Mouse (Mus musculus): Measurements from ENCODE around the gene Npy4r. TPM values are rescaled to one million over a fixed set of nuclear protein-coding genes. Genes with fewer than 3 reads are reported as not detected.
A peak's percentile ranks its signal among the peaks of the same experiment; 100 is the strongest.

Gene Npy4r
- polyA plus RNA-seq, 1 experiment, result not detected

DNA sequence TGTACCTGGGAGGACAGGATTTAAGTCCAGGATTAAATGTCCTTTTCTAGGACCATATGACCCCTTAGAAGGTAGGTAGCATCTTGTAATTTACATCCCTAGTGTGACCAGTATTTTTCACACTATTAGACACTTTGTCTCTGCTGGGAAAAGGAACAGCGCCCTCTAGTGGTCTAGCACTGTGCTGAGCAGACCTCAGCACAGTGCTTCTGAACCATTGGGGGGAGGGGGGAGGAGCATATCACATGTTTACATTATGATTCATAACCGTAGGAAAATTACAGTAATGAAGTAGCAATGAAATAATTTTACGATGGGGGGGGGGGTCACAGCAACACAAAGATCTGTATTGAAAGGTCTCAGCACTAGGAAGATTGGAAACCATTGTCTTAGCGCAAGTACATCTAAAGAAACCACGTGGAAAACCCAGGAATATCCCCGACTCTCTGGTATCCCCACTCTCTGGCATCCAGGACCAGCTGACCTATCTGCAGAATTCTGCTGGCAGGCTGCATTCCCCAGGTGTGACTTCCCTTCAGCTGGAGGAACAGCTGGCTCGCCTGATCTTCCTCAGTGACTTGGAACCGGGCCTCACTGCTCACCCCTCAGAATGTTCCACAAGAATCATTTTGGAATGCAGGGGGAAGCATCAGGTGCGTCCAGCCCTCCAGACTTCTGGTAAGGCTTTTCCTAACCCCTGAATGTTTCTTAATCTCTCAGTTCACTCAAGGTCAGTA lies 2.5 kb upstream of the Npy4r start:
- no peaks in the 10 kb centered on the region for H3K27me3 ChIP-seq (ENCODE audit: control insufficient read depth, insufficient read depth, low read length, poor library complexity, severe bottlenecking)
- H3K27ac ChIP-seq (ENCODE audit: insufficient read depth, low read length), result no peak overlapping the region
- H3K4me1 ChIP-seq (ENCODE audit: control insufficient read depth, insufficient read depth, low read length), result no peaks in the 10 kb centered on the region
- H3K9ac ChIP-seq (ENCODE audit: low read depth, poor library complexity, severe bottlenecking), result no peak overlapping the region
- TF ChIP-seq CTCF (IDR thresholded peaks at IDR 0.05; ENCODE audit: low read depth, low read length) (peak; percentile 80), POLR2A (IDR thresholded peaks at IDR 0.05; ENCODE audit: insufficient read depth, low read length) (no peak), EP300 (IDR thresholded peaks at IDR 0.05; ENCODE audit: insufficient read depth, low read depth, low read length) (no peak)
- H3K36me3 ChIP-seq (ENCODE audit: control insufficient read depth, insufficient read depth, low read length, poor library complexity, severe bottlenecking), result no peaks in the 10 kb centered on the region
- H3K4me3 ChIP-seq (ENCODE audit: low read depth, low read length), result no peak overlapping the region
- no peaks in the 10 kb centered on the region for H3K9me3 ChIP-seq (replicated peaks; ENCODE audit: control insufficient read depth, insufficient read depth, low read length, poor library complexity, severe bottlenecking)

DNA sequence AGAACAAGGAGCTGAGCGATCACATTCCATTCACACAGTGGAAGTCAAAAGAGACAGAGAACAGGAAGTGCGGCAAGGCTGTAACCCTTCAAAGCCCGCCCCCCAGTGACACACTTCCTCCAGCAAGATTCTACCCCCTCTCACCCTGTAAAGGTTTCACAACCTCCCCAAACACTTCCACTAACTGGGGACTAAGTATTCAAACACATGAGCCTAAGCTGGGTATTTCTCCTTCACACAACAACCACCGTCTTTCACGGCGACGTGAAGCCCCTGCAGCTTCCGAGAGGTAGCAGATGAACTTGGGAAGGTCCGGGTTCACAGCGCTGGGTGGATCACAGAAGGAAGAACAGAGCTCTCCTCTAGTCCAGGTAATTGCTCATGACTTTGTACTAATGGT lies 9.4 kb downstream of the Npy4r start:
- H3K4me1 ChIP-seq (ENCODE audit: control insufficient read depth, insufficient read depth, low read length), result no peaks in the 10 kb centered on the region
- H3K36me3 ChIP-seq (ENCODE audit: control insufficient read depth, insufficient read depth, low read length, poor library complexity, severe bottlenecking), result no peaks in the 10 kb centered on the region
- peak overlapping the region; percentile 23; the same call in 1 of the 2 replicates for H3K4me3 ChIP-seq (ENCODE audit: low read depth, low read length)
- H3K9ac ChIP-seq (ENCODE audit: low read depth, poor library complexity, severe bottlenecking), result no peak overlapping the region
- no peak overlapping the region for H3K27ac ChIP-seq (ENCODE audit: insufficient read depth, low read length)
- no peaks in the 10 kb centered on the region for H3K9me3 ChIP-seq (replicated peaks; ENCODE audit: control insufficient read depth, insufficient read depth, low read length, poor library complexity, severe bottlenecking)
- TF ChIP-seq EP300 (IDR thresholded peaks at IDR 0.05; ENCODE audit: insufficient read depth, low read depth, low read length) (no peak), CTCF (IDR thresholded peaks at IDR 0.05; ENCODE audit: low read depth, low read length) (no peak)
- no peaks in the 10 kb centered on the region for H3K27me3 ChIP-seq (ENCODE audit: control insufficient read depth, insufficient read depth, low read length, poor library complexity, severe bottlenecking)

DNA sequence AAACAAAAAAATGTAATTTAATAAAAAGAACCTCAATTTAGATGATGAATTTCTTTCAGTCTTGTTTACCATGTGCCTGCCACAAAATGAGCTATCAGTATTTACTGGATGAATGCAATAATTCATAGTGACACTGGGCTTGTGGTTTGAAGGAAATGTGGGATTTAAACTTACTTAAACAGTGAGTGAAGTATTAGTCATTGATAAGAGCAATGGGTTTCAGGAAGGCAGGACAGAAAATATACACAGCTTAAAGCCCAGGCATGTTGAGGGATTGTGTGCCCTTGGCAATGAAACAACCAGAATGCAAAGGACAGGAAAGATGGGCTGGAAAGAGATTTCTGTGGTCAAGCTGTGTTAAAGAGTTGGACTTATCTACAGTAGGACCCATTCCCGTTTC lies 10.0 kb downstream of the Npy4r start:
- H3K27me3 ChIP-seq (ENCODE audit: control insufficient read depth, insufficient read depth, low read length, poor library complexity, severe bottlenecking), result no peaks in the 10 kb centered on the region
- H3K36me3 ChIP-seq (ENCODE audit: control insufficient read depth, insufficient read depth, low read length, poor library complexity, severe bottlenecking), result no peaks in the 10 kb centered on the region
- TF ChIP-seq CTCF (IDR thresholded peaks at IDR 0.05; ENCODE audit: low read depth, low read length) (no peak), EP300 (IDR thresholded peaks at IDR 0.05; ENCODE audit: insufficient read depth, low read depth, low read length) (no peak), POLR2A (IDR thresholded peaks at IDR 0.05; ENCODE audit: insufficient read depth, low read length) (no peak)
- H3K9me3 ChIP-seq (replicated peaks; ENCODE audit: control insufficient read depth, insufficient read depth, low read length, poor library complexity, severe bottlenecking), result no peaks in the 10 kb centered on the region
- H3K9ac ChIP-seq (ENCODE audit: low read depth, poor library complexity, severe bottlenecking), result no peak overlapping the region
- no peaks in the 10 kb centered on the region for H3K4me1 ChIP-seq (ENCODE audit: control insufficient read depth, insufficient read depth, low read length)
- no peak overlapping the region for H3K27ac ChIP-seq (ENCODE audit: insufficient read depth, low read length)
- no peak overlapping the region for H3K4me3 ChIP-seq (ENCODE audit: low read depth, low read length)

DNA sequence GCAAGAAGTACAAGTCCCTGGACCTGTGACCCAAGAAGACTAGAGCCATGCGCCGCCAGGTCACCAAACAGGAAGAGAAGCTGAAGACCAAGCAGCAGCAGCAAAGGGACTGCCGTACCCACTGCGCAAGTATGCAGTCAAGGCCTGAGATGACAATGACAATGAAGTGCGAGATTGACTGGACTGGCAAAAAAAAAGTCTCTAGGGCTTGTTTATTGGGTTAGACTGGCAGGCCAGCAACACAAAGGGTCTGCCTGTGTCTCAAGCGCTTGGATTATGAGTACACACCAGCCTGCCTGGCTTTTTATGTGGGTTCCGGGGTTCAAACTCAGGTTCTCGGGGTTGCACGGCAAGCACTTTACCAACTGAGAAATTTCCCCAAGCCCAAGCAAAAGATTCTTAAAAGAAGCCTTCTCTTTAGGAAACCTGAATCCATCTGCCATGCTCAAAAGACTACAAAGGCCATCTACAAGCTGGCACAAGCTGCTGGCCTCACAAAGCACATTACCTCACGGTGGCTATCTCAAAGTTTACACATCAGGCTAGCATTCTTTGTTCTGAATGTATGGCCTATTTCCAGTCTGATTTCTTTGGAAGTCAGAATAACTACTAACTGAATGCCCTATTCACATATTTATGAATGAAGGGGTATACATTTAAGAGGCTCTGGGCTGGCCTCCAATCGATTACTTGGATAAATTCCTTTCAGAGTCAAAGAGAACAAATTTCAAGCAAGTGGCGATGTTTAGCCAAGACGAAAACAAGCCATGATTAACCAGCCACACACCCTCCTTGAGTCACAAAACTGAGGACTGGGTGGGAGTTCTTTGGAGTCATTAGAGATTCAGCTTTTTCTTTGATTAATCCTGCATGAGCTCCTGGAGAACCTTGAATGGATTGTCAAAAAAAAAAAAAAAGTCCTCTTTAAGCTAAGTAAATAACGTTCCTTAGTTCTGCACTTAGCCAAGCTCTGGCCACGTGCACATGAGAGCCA lies 12.3 kb downstream of the Npy4r start:
- H3K4me1 ChIP-seq (ENCODE audit: control insufficient read depth, insufficient read depth, low read length), result no peaks in the 10 kb centered on the region
- no peaks in the 10 kb centered on the region for H3K27me3 ChIP-seq (ENCODE audit: control insufficient read depth, insufficient read depth, low read length, poor library complexity, severe bottlenecking)
- no peaks in the 10 kb centered on the region for H3K9me3 ChIP-seq (replicated peaks; ENCODE audit: control insufficient read depth, insufficient read depth, low read length, poor library complexity, severe bottlenecking)
- H3K36me3 ChIP-seq (ENCODE audit: control insufficient read depth, insufficient read depth, low read length, poor library complexity, severe bottlenecking), result no peaks in the 10 kb centered on the region
- TF ChIP-seq EP300 (IDR thresholded peaks at IDR 0.05; ENCODE audit: insufficient read depth, low read depth, low read length), result no peak
- TF ChIP-seq POLR2A (IDR thresholded peaks at IDR 0.05; ENCODE audit: insufficient read depth, low read length), result no peak
- TF ChIP-seq CTCF (IDR thresholded peaks at IDR 0.05; ENCODE audit: low read depth, low read length), result no peak
- H3K4me3 ChIP-seq (ENCODE audit: low read depth, low read length), result no peak overlapping the region
- no peak overlapping the region for H3K9ac ChIP-seq (ENCODE audit: low read depth, poor library complexity, severe bottlenecking)
- H3K27ac ChIP-seq (ENCODE audit: insufficient read depth, low read length), result no peak overlapping the region

DNA sequence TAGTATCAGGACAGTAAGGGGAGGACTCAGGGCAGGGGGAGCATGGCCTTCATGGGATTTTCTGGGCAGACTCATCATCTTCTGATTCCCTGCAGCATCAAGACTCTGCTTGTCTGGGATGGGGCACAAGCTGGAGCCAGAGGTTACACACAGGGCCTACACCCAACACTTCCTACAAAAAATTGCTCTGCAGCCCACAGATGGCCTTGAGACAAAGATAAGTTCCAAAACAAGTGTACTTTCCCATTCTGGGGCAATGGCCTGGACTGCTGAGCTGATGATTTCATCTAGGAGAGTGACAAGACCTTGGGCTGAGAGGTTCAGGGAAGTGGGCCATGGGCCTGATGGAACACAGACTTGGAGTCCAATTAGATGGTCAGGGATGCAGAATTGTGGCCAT lies 16.9 kb downstream of the Npy4r start:
- H3K9ac ChIP-seq (ENCODE audit: low read depth, poor library complexity, severe bottlenecking), result no peak overlapping the region
- H3K9me3 ChIP-seq (replicated peaks; ENCODE audit: control insufficient read depth, insufficient read depth, low read length, poor library complexity, severe bottlenecking), result no peaks in the 10 kb centered on the region
- H3K4me1 ChIP-seq (ENCODE audit: control insufficient read depth, insufficient read depth, low read length), result no peaks in the 10 kb centered on the region

DNA sequence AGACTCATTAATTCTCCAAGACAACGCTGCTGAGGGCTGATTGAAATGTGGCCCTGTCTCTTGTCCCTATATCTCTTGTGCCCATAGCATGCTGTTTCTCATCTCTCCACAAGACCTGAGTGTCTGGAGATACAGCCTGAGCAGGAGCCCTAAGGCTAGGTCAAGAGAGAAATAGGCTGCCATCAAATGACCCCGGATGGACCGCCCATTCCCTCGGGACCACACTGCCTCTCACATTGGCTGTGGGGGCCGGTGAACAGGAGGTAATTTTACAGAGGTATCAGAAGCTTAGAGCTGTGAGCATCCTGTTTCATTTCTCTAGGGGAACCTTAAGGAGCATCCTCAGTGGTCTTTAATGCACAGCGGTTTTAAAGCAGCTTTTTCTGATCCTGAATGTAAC lies 21.1 kb downstream of the Npy4r start:
- TF ChIP-seq EP300 (IDR thresholded peaks at IDR 0.05; ENCODE audit: insufficient read depth, low read depth, low read length) (no peak), POLR2A (IDR thresholded peaks at IDR 0.05; ENCODE audit: insufficient read depth, low read length) (no peak), CTCF (IDR thresholded peaks at IDR 0.05; ENCODE audit: low read depth, low read length) (no peak)
- Histone ChIP-seq H3K4me3 (ENCODE audit: low read depth, low read length) (no peak overlapping the region), H3K9me3 (replicated peaks; ENCODE audit: control insufficient read depth, insufficient read depth, low read length, poor library complexity, severe bottlenecking) (no peaks in the 10 kb centered on the region)

More for the DNA sequence above, 16.9 kb downstream of the Npy4r start:
- no peak overlapping the region for H3K27ac ChIP-seq (ENCODE audit: insufficient read depth, low read length)
- H3K36me3 ChIP-seq (ENCODE audit: control insufficient read depth, insufficient read depth, low read length, poor library complexity, severe bottlenecking), result no peaks in the 10 kb centered on the region
- TF ChIP-seq CTCF (IDR thresholded peaks at IDR 0.05; ENCODE audit: low read depth, low read length) (no peak), POLR2A (IDR thresholded peaks at IDR 0.05; ENCODE audit: insufficient read depth, low read length) (no peak)
- no peak overlapping the region for H3K4me3 ChIP-seq (ENCODE audit: low read depth, low read length)
- no peaks in the 10 kb centered on the region for H3K27me3 ChIP-seq (ENCODE audit: control insufficient read depth, insufficient read depth, low read length, poor library complexity, severe bottlenecking)

More for the DNA sequence above, 21.1 kb downstream of the Npy4r start:
- Histone ChIP-seq H3K27ac (ENCODE audit: insufficient read depth, low read length) (no peak overlapping the region), H3K36me3 (ENCODE audit: control insufficient read depth, insufficient read depth, low read length, poor library complexity, severe bottlenecking) (no peaks in the 10 kb centered on the region), H3K4me1 (ENCODE audit: control insufficient read depth, insufficient read depth, low read length) (no peaks in the 10 kb centered on the region), H3K27me3 (ENCODE audit: control insufficient read depth, insufficient read depth, low read length, poor library complexity, severe bottlenecking) (no peaks in the 10 kb centered on the region), H3K9ac (ENCODE audit: low read depth, poor library complexity, severe bottlenecking) (no peak overlapping the region)
